Mouse (Mus musculus) embryonic facial prominence, embryonic 13.5 days (tissue): ENCODE data around the gene Cdh24. TPM values are rescaled to one million over a fixed set of nuclear protein-coding genes. Genes with fewer than 3 reads are reported as not detected.

Experiments used
- ATAC-seq: fragments of 200-750 bp; cut with Nextera tagmentation; 2 replicates; pipeline ENCODE4 v1.8.0; 2017; ENCODE audit warnings: low read depth; ENCODE audit not compliant: insufficient number of reproducible peaks, insufficient read depth, low FRiP score, low TSS enrichment
- H3K27ac ChIP-seq: fragments of 300-500 bp; sonication (generic); 2 replicates; pipeline ENCODE4 v1.5.1; 2015; ENCODE audit warnings: moderate library complexity, mild to moderate bottlenecking, inconsistent platforms
- H3K27me3 ChIP-seq: fragments of 300-500 bp; sonication (generic); 2 replicates; pipeline ENCODE4 v1.6.1; 2015; ENCODE audit warnings: mild to moderate bottlenecking, inconsistent platforms
- H3K36me3 ChIP-seq: fragments of 300-500 bp; sonication (generic); 2 replicates; pipeline ENCODE4 v1.6.1; 2015; ENCODE audit warnings: mild to moderate bottlenecking, inconsistent platforms
- H3K4me1 ChIP-seq: fragments of 300-500 bp; sonication (generic); 2 replicates; pipeline ENCODE4 v1.6.1; 2015; ENCODE audit warnings: inconsistent platforms
- H3K4me2 ChIP-seq: fragments of 300-500 bp; sonication (generic); 2 replicates; pipeline ENCODE4 v1.6.1; 2015; ENCODE audit warnings: moderate library complexity, mild to moderate bottlenecking, inconsistent platforms
- H3K4me3 ChIP-seq: fragments of 300-500 bp; sonication (generic); 2 replicates; pipeline ENCODE4 v1.5.1; 2015; ENCODE audit warnings: mild to moderate bottlenecking, inconsistent platforms
- H3K9ac ChIP-seq: fragments of 300-500 bp; sonication (generic); 2 replicates; pipeline ENCODE4 v1.6.1; 2015; ENCODE audit warnings: mild to moderate bottlenecking, inconsistent platforms
- H3K9me3 ChIP-seq: fragments of 300-500 bp; sonication (generic); 2 replicates; pipeline ENCODE4 v1.6.1; 2016; ENCODE audit warnings: inconsistent platforms
- WGBS: fragments of 180-500 bp; shearing (Covaris S2); methylation state at CpG from one replicate; pipeline ENCODE4 v1.1.7; 2015; ENCODE audit warnings: mixed read lengths; 5-methylcytosine and 5-hydroxymethylcytosine counted together
- polyA plus RNA-seq: library from polyadenylated mRNA; unstranded; fragments of >200 nt; fragmentation: Nextera tagmentation; extraction: Ambion mirVana; gene quantifications from 2 replicates; pipeline ENCODE4 v1.2.1, GENCODE M21; 2015

The Cdh24 gene
- polyA plus RNA-seq, 1 experiment from 2014 or later = 7.9 TPM

- peak within 1 kb of the TSS; percentile 78 for H3K27ac ChIP-seq
- no peaks in the 10 kb centered on the region for H3K9me3 ChIP-seq
- peaks cover 16% of the 10 kb centered on the region for H3K4me1 ChIP-seq
- H3K36me3 ChIP-seq = peaks cover 72% of the 10 kb centered on the region
- no peak for ATAC-seq
- 1% methylated on average over 28 of the region's 28 CpGs for WGBS
- H3K4me3 ChIP-seq = peak within 1 kb of the TSS; percentile 75
- H3K4me2 ChIP-seq = peak within 1 kb of the TSS; percentile 73
- H3K9ac ChIP-seq = peak within 1 kb of the TSS; percentile 90
- no peaks in the 10 kb centered on the region for H3K27me3 ChIP-seq
Observed at GRCm38 (mm10) chr14:54640946-54641304, 239 bp downstream of the Cdh24 start, which contains the start of gene Gm17606. Gene Gm17606 (plus strand): TSS chr14:54640952.

DNA sequence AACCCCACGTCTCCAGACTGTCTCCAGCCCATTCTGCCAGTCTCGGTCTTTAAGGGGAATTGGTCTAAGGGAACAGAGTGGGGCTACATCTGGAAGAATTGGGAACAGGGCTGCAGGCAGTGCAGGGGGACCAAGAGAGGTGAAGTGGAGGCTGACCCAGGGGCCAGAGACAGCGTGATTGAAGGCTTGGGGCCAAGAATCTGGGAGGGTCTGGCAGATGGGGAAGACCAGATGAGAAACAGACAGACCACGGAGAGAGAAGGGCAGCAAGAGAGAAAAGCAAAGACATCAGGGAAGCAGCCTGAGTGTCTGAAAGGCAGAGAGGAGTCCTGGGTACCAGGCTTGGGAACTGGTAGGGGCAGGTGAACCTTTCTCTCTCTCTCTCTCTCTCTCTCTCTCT, 1.0 kb downstream of the Cdh24 start:
- no peak overlapping the region for H3K27ac ChIP-seq
- peaks cover 69% of the 10 kb centered on the region for H3K36me3 ChIP-seq
- H3K4me2 ChIP-seq = peak overlapping the region; percentile 73
- 20% methylated on average over 4 of the region's 4 CpGs for WGBS
- peaks cover 16% of the 10 kb centered on the region for H3K4me1 ChIP-seq
- H3K9me3 ChIP-seq = no peaks in the 10 kb centered on the region
- H3K27me3 ChIP-seq = no peaks in the 10 kb centered on the region
- peak overlapping the region; percentile 75 for H3K4me3 ChIP-seq
- ATAC-seq = no peak
- H3K9ac ChIP-seq = peak overlapping the region; percentile 90

DNA sequence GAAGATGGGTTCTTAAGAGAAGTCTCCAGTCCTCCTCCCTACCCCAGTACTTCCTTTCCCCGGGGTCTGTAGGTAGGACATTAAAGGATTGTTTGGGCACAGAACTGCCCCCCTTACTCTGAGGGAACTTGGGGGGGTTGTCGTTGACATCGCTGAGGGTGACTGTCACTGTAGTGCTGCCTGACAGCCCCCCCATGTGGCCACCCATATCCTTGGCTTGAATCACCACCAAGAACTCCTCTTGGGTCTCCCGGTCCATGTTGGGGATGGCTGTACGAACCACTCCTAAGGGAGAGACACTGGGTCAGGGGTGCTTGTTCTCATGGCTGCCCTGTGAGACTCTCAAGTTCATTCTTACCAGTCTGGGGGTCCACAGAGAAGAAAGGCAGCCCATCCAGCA, 3.0 kb downstream of the Cdh24 start:
- H3K4me1 ChIP-seq = peaks cover 16% of the 10 kb centered on the region
- no peaks in the 10 kb centered on the region for H3K9me3 ChIP-seq
- H3K4me3 ChIP-seq = no peak overlapping the region
- 69% methylated on average over 5 of the region's 5 CpGs for WGBS
- H3K27ac ChIP-seq = no peak overlapping the region
- H3K27me3 ChIP-seq = no peaks in the 10 kb centered on the region
- ATAC-seq = no peak
- peaks cover 66% of the 10 kb centered on the region for H3K36me3 ChIP-seq
- peak overlapping the region; percentile 4; the same call in 1 of the 2 replicates for H3K9ac ChIP-seq
- H3K4me2 ChIP-seq = no peak overlapping the region

GRCm38 (mm10) chr14:54636954-54637353, 4.2 kb downstream of the Cdh24 start:
- H3K9ac ChIP-seq = no peak overlapping the region
- H3K9me3 ChIP-seq = no peaks in the 10 kb centered on the region
- H3K27me3 ChIP-seq = no peaks in the 10 kb centered on the region
- H3K4me2 ChIP-seq = no peak overlapping the region
- no peak for ATAC-seq
- 54% methylated on average over 8 of the region's 8 CpGs for whole genome bisulfite sequencing
- H3K4me1 ChIP-seq = peaks cover 16% of the 10 kb centered on the region
- no peak overlapping the region for H3K4me3 ChIP-seq
- no peak overlapping the region for H3K27ac ChIP-seq
- H3K36me3 ChIP-seq = peaks cover 67% of the 10 kb centered on the region

DNA sequence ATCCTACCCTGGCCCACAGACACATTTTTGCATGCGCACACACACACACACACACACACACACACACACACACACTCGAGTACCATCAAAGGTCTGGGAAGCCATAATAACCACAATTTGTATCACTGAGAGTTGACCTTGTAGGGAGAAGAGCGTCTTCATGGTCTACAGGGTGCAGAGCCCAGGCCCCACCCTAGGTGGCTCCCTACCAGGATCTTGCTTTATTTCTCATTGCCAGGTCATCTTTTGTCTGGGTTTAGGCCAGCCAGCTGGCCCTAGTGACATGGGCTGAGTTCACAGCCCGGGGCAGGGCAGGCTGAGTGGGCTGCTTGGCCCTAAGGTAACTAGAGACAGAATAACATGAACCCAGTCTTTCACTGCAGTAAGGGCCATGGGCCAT, 7.0 kb downstream of the Cdh24 start:
- Histone ChIP-seq H3K27me3 (no peaks in the 10 kb centered on the region), H3K4me3 (no peak overlapping the region), H3K9me3 (no peaks in the 10 kb centered on the region), H3K4me2 (no peak overlapping the region), H3K9ac (no peak overlapping the region), H3K4me1 (peaks cover 6% of the 10 kb centered on the region), H3K36me3 (peaks cover 82% of the 10 kb centered on the region), H3K27ac (no peak overlapping the region)
- 88% methylated on average over 4 of the region's 4 CpGs for WGBS
- ATAC-seq = no peak

- Histone ChIP-seq H3K9me3 (no peaks in the 10 kb centered on the region), H3K4me3 (no peak overlapping the region), H3K27me3 (no peaks in the 10 kb centered on the region), H3K4me1 (0 out of 2 replicates have a peak, but pooled peaks cover 4% of the 10 kb centered on the region), H3K4me2 (no peak overlapping the region), H3K9ac (no peak overlapping the region), H3K36me3 (peaks cover 64% of the 10 kb centered on the region), H3K27ac (no peak overlapping the region)
- 93% methylated on average over 37 of the region's 37 CpGs for WGBS
- ATAC-seq = no peak
Observed at GRCm38 (mm10) chr14:54632252-54632651, 8.9 kb downstream of the Cdh24 start.

DNA sequence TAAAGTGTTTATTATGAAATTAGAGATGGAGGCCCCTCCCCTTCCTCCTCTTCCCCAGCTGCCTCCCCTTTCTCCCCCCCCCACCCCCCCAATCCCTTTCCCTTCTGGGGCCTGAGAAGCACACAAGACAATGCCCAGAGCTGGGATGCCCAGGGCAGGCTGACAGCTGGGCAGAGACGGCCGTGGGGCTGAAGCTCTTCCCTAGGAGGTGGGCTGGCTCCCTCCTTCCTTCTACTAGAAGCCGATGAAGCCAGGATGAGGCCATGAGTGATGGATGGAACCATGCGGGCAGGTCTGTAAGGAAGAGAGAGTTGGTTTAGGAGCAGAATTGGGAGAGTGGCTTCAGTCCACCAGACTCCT, 9.9 kb downstream of the Cdh24 start:
- 0 out of 2 replicates have a peak, but pooled peaks cover 4% of the 10 kb centered on the region for H3K4me1 ChIP-seq
- peak overlapping the region; percentile 48; the same call in 1 of the 2 replicates for H3K27ac ChIP-seq
- ATAC-seq = no peak
- no peaks in the 10 kb centered on the region for H3K9me3 ChIP-seq
- peaks cover 54% of the 10 kb centered on the region for H3K36me3 ChIP-seq
- no peaks in the 10 kb centered on the region for H3K27me3 ChIP-seq
- 65% methylated on average over 4 of the region's 4 CpGs for WGBS
- no peak overlapping the region for H3K4me3 ChIP-seq
- no peak overlapping the region for H3K4me2 ChIP-seq
- no peak overlapping the region for H3K9ac ChIP-seq

GRCm38 (mm10) chr14:54630583-54631239, 10.5 kb downstream of the Cdh24 start:
- 73% methylated on average over 11 of the region's 11 CpGs for WGBS
- H3K27ac ChIP-seq = peak overlapping the region; percentile 64; the same call in 1 of the 2 replicates
- no peak for ATAC-seq

GRCm38 (mm10) chr14:54629797-54630196, 11.4 kb downstream of the Cdh24 start:
- Histone ChIP-seq H3K4me2 (no peak overlapping the region), H3K36me3 (peaks cover 44% of the 10 kb centered on the region), H3K27ac (no peak overlapping the region), H3K4me3 (no peak overlapping the region), H3K4me1 (0 out of 2 replicates have a peak, but pooled peaks cover 4% of the 10 kb centered on the region), H3K27me3 (no peaks in the 10 kb centered on the region), H3K9ac (no peak overlapping the region), H3K9me3 (no peaks in the 10 kb centered on the region)
- 81% methylated on average over 2 of the region's 2 CpGs for WGBS
- no peak for ATAC-seq

More at GRCm38 (mm10) chr14:54630583-54631239, 10.5 kb downstream of the Cdh24 start:
- Histone ChIP-seq H3K36me3 (peaks cover 49% of the 10 kb centered on the region), H3K9me3 (no peaks in the 10 kb centered on the region), H3K9ac (no peak overlapping the region), H3K4me3 (no peak overlapping the region), H3K4me1 (0 out of 2 replicates have a peak, but pooled peaks cover 4% of the 10 kb centered on the region), H3K4me2 (no peak overlapping the region), H3K27me3 (no peaks in the 10 kb centered on the region)

- H3K36me3 ChIP-seq = peaks cover 29% of the 10 kb centered on the region
- H3K4me2 ChIP-seq = no peak overlapping the region
- H3K4me1 ChIP-seq = 0 out of 2 replicates have a peak, but pooled peaks cover 4% of the 10 kb centered on the region
- 80% methylated on average over 5 of the region's 5 CpGs for WGBS
- no peak overlapping the region for H3K27ac ChIP-seq
- no peaks in the 10 kb centered on the region for H3K27me3 ChIP-seq
- H3K9ac ChIP-seq = no peak overlapping the region
- no peak overlapping the region for H3K4me3 ChIP-seq
- no peaks in the 10 kb centered on the region for H3K9me3 ChIP-seq
- ATAC-seq = no peak
Observed at GRCm38 (mm10) chr14:54628103-54628502, 13.1 kb downstream of the Cdh24 start.

DNA sequence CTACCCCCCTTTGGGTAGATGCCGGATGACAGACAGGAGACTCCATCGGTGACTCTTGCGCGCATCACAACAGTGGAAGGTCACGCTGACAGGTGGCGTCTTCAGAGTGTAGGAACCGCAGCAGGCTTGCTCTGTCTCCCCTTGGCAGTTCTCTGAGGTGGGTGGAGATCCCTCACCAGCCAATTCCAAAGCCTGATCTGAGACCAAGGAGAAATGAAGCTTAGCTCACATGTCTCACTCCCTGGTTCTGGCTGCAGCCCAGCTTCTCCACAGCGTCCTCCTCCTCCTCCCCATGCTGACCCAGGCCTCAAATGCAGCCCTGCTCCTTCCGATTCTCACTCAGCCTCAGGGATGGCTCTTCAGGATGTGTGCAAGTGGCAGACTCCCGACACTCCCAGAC, 16.2 kb downstream of the Cdh24 start:
- 52% methylated on average over 10 of the region's 10 CpGs for WGBS
- ATAC-seq = no peak
- Histone ChIP-seq H3K4me1 (no peaks in the 10 kb centered on the region), H3K4me2 (no peak overlapping the region), H3K9me3 (no peaks in the 10 kb centered on the region), H3K36me3 (no peaks in the 10 kb centered on the region; the same call in 1 of the 2 replicates), H3K9ac (peak overlapping the region; percentile 21; the same call in 1 of the 2 replicates), H3K27ac (no peak overlapping the region), H3K27me3 (no peaks in the 10 kb centered on the region), H3K4me3 (no peak overlapping the region)

DNA sequence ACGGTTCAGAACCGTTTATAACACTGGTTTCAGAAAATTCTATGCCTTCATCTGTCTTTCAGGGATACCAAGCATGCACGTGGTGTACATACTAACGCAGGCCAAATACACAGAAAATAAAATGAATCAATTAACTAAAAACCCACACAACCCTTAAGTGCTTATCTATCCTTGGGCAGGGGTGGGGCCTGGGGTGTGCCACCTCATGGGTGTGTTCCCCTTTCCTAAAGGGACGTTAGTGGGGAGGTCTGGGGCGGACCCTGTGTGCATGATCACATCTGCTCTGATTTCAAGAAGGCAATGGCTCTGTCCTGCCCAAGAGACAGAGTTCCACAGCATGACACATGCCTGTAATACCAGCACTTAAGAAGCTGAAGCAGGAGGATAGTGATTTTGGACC, 17.8 kb downstream of the Cdh24 start:
- Histone ChIP-seq H3K36me3 (no peaks in the 10 kb centered on the region), H3K9me3 (no peaks in the 10 kb centered on the region), H3K9ac (no peak overlapping the region), H3K4me1 (no peaks in the 10 kb centered on the region), H3K4me2 (no peak overlapping the region), H3K27ac (no peak overlapping the region), H3K27me3 (no peaks in the 10 kb centered on the region), H3K4me3 (no peak overlapping the region)
- no peak for ATAC-seq
- 87% methylated on average over 6 of the region's 6 CpGs for WGBS
